Mouse (Mus musculus) kidney, postnatal 14 days (tissue): Measurements from ENCODE around the gene Akt1.

Experiments used
- DNase-seq: peaks from one replicate; pipeline ENCODE4 v3.0.0; 2022; ENCODE audit warnings: mixed read lengths

Gene Akt1

DNA sequence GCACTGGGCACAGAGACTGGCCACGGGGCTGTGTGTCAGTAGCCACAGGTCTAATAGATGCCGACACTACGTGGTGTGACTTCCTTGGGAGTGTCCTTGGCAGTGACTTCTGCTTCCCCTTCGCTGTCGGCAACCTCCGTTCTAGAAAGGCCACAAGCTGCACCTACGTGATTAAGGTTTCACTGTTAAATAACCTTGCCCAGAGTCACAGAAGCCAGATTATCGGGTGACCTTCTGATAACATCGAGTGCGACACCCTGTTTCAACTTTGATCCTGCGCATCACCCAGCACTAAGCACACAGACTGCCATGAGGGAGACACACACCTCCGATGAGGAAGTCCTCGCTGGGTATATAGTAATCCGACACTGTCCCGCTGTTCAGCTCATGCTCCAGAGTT, 13.8 kb upstream of the Akt1 start:
- DNase-seq, result no peak

DNA sequence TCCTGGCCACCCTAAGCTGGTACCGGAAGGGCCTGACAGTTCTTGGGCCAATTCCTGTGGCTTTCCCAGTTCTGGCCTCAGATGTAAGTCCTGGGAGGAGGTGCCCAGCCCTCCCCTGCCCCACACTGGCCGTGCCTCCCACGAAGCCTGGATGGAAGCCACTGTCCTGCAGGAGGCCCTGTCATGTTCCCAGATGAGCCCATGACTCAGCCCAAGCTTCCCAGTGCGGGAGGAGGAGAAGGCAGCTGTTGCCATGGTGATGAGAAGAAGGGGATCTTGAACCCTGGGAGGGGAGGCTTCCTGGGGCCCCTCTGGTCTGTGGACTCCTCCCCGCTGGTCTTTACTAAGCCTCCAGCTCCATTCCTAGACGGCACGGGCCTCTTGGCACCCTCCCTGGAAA, 8.7 kb upstream of the Akt1 start:
- DNase-seq, result no peak

DNA sequence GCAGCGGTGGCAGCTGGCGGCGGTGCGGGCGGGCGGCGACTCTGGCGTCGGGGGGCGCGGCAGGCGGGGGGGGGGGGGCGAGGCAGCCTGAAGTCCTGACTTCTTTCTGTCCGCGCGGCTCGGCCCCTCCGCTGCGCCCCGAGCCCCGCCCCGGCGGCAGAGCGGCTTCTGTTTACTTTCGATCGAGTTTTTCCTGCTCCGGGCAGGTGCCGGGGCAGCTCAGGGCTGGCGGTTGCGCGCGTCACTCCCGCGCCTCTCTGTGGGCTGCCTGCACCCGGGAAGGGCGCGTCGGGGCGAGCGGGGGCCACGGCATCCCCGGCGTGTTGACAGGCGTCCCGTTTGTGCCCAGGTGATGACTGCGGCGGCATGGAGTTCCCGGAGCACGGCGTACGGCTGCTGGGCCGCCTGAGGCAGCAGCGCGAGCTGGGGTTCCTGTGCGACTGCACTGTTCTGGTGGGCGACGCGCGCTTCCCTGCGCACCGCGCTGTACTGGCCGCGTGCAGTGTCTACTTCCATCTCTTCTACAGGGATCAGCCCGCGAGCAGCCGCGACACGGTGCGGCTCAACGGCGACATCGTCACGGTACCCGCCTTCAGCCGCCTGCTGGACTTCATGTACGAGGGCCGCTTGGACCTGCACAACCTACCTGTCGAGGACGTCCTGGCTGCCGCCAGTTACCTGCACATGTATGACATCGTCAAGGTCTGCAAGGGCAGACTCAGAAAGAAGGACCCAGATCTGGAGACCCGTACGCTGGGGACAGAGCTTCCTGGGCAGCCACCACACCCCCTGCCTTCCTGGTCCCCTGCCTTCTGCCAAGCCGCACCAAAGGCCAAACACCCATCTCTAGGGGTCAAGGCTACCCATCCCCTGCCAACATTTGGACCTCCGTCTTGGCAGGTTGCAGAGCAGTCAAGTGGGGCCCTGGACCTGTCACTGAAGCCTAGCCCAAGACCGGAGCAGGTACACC, 4.6 kb upstream of the Akt1 start:
- DNase-seq, result peak; percentile 63

DNA sequence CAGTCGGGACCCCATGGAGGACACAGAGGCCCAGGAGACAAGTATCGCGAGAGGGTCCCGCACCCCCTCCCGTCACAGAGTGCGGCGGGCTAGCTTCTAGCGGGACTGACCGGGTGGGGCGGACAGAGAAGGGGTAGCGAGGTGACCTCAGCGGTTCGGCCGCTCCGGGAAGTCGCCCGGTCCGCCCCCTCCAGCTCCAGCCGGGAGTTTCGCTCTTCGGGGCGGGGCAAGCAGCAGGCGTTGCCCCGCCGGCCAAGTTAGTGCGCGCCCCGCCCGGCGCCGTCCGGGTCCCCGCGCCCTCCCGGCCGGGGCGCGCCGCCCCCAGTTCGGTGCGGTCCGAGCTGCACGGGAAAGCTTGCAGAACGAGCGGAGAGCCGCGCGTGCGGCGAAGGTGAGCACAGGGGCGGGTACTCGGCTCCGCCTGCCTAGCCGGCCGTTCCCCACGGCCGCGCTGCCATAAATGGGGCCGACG, 3.9 kb upstream of the Akt1 start, which contains the start of gene Zbtb42:
Gene Zbtb42 (plus strand): TSS at position 274 of the 472 bp plus-strand sequence.
- DNase-seq, result peak; percentile 81

DNA sequence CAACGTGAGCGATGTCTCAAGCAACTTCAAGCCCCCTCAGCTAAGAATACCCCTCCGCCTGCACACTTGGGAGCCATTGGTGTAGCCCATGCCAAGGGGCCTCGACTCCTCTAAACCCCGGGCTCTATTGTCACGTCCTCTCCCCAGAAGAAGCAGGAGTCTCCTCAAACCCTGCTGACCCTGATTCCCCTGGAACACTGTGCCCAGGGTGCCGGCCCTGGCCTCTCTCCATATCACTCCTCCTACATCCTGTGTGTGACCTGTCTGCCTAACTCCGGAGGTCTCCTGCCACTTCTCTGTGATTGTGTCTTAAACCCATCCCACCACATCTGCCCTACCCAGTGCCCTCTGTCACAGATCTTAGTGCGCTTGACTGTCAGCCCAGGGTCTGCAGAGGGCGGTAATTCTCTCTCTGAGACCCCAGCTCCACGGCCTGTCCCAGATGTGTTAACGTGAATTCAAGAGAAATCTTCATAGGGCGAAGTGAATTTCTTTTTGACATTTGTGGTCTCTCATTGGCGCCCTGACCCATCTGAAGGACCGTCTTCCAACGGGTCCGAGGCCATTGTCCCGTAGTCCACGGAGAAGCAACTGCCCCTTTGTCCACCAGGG, 3.4 kb upstream of the Akt1 start:
- DNase-seq, result no peak

DNA sequence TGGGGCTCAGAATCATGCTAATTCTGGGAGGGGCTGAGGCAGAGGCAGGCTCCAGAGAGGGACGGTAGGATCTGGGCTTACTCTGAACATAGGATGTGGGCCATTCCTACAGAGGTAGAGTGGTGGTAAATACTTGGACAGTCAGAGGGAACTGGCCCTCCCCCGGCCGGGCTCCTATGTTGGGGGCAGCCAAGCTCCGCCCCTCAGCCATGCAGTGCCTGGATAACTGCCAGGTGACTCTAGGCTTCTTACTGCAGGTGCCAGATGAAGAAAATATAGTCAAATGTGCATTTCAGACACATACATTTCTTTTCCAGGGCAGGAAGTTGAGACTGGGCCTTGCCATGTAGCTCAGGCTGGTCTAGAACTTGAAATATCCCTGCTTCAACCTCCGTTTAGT, 2.4 kb upstream of the Akt1 start:
- DNase-seq, result peak; percentile 34

DNA sequence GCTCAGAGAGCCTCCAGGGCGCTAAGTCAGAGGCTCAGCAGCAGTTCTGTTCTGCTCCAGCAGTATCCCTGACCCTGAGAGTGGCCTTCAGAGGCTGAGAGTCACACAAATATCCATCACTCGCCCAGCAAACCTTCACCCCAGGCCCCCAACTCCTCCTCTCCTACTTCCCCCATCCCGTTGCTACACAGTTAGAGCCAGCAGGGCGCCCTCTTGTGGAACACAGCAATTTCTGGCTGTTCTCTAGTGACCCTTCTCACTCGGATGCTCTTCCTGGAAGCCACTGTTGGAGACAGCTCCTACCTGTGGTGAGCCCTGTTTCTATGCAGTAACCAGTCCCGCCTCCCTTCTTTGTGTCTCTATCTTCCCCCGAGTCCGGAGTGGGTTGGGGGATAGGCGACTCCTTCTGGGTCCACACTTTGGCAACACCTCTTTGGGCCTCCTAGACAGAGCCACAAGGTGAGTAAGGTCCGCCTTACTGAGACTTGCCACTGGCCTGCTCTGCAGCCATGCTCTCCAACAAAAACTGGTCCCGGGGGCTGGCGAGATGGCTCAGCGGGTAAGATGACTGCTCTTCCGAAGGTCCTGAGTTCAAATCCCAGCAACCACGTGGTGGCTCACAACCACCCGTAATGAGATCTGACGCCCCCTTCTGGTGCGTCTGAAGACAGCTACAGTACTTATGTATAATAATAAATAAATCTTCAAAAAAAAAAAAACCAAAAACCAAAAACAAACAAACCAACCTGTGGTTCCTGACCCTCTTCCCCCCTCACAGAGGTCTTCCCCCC, 756 bp upstream of the Akt1 start:
- peak; percentile 88 for DNase-seq

DNA sequence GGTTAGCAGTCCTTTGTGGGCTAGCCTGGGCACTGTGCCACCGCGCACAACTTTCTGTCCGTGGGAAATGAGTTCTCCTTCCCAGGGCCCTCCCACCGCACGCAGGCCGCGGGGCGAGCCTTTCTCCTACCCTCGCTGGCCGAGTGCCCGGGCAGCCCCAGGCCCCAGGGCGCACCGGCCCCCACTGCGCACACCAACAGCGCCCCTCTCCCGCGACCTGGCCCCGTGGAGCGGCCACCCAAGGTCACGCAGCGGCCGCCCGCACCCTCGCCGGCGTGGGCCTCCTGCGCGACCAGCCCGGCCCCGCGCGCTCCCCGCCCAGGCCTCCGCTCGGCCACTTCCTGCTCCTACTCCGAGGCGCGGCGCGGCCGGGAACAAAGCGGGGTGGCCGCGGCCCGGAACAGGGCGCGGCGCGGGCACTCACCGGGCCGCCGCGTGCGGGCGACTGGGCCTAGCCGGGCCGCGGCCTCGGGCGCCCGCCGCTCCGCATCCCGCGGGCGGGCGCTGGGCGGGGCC, 1.1 kb downstream of the Akt1 start:
- peak; percentile 73 for DNase-seq

DNA sequence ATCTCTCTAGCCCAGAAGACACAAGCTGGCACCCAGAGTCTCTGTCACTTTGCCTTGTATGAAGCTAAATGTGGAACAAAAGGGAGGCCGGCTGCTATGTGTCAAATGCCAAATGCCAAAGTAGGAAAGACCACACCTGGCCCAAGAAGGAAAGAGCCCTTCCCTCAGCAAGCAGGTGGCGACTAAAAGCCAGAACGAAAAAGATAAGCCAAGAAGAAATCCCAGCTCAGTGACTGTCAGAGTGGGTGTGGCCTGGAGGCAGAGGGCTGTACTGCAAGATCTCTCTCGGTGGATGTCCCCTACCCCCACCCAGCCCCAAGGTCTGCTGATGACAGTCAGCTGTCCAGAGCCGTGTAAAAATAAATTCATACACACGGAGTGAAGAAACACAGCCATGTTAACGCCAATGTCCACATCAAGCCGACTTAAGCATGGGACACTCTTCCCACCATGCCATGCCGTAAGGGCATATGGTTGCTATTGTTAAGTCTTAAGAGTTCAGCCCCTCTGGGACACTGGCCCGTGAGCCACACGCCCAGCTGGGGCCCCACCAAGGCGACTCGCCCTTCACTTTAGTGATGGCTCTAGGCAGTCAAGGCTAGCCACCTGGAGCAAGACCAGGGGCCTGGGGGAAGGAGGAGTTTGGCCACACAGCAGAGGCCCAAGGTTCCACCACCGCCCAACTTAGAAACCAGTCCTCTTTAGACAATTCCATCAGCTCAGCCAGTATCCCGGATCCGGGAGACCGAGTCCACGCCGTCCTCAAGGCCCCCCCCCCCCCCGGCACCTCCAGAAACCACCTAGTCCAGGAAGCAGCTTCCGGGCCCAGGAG, 1.7 kb downstream of the Akt1 start:
- DNase-seq, result peak; percentile 38

DNA sequence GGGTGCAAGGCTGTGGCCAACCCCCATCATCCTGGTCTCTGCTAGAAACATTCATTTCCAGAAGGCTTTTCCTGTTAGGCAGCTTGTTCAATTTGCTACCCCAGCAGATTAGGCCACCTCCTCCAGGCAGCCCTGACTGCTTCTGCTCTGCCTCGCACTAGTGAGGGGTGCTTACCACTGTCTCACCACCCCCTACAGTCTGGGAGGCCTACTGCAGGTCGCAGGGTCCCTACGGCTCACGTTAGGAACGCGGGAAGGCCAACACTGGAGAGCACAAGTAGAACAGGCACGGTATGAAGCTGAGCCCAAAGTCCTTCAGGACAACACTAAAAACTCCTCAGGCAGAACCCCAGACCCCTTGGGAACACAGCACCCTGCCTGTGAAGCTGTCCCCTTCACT, 2.8 kb downstream of the Akt1 start:
- DNase-seq, result no peak

DNA sequence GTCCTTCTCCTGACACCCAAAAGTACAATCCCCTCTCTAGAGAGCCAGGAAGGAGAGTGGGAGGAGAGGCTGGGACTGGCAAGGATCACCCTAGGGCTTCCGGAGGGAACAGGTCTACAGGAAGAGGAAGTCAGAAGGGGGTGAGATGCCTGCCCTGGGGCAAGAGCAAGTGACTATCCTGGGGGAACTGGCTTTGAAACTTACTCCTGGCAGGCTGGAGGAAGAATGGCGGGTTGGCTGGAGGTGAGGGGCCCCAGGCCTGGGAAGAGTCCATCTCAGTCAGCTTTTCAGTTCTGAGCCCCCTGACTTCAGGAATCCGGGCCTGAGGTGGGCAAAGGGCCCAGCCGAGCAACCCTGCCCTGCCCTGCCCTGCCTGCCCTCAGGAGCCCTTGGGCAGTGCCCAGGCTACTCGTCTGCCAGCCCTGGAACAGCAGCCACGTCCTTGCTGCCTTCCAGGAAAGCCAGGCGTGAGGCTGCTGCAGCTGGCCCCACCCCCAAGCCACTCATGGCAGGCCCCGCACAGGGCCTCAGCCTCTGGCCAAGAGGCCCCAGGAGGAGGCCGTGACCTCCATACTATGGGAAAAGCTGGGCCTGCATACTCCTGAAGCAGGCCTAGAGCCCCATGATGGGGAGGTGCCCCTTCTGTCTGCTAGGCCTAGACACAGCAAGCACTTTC, 3.8 kb downstream of the Akt1 start:
- peak; percentile 33 for DNase-seq

DNA sequence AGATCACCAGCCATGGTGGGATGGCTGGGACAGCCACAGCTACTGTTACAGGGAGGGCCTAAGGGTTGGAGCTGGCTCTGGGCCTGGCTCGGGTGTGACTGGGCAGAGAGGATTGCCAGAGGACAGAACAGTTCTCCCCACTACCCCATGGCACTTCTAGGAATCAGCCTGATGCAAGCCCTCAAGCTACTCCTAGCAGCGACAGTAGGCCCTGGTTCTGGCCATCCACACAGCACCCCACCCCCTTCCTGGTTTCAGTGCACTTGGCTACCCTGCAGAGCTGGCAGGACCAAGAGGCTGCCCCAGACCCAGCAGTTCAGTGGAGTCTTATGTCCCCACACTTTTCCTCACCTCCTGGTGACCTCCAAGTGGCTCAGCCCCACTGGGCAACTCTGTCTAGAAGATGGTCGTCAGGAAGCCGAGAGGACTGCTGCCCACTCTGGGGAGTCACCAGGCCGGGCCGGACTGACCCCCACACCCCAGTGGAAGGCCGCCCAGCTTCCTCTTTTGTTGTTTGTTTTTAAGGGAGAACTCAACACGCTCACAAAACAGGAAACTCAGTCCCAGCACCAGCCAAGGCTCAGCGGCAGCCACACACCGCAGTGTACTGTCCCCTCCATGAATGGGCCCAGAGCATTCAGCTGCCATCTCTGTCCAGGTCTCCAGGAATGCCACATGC, 6.9 kb downstream of the Akt1 start:
- peak; percentile 40 for DNase-seq

DNA sequence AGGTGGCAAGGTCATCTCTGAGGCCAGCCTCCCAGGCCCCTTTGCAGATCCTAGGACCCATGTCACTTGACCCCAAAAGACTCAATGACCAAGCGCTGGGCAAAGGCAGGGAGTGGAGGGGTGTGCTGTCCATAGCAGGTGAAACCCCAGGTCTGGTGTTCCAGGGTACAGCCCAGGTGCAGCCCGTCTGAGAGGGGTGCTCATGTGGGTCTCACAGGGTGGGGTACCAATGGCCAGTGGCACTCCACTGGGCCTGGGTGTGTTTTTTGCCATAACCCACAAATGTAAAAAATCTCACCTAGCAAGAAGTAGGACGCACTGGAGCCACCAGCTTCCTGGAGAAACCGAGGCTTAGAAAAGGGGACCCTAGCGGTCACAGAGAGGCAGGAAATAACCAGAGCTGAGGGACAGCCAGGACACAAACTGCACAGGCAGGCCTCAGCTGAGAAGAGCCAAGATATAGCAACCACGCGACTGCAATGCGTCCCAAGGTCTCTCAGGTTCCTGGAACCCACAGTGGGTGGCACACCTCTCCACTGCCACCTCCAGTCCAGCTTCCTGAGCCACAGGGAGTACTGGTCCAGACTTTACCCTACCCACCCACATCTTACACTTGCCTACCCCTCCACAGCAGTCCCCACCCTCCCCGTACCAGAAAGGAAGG, 8.7 kb downstream of the Akt1 start:
- DNase-seq, result no peak

DNA sequence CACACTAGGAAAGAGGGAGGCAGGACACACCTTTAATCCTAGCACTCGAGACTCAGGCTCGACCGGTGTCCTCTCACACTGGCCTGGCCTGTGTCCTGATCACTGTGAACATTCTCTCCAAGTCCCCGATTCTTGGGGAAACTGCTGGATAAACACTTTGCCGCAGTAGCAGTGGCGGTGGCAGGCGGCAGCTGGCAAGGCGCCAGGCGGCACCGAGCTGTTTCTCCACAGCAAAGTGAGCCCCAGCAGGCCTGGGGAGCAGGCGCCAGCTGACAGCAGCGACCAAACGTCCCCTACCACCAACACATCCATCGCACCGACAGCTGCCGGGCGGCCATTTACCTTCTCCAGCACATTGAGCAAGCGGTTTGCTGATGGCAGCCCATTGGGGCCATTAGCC, 9.2 kb downstream of the Akt1 start:
- peak; percentile 71 for DNase-seq

DNA sequence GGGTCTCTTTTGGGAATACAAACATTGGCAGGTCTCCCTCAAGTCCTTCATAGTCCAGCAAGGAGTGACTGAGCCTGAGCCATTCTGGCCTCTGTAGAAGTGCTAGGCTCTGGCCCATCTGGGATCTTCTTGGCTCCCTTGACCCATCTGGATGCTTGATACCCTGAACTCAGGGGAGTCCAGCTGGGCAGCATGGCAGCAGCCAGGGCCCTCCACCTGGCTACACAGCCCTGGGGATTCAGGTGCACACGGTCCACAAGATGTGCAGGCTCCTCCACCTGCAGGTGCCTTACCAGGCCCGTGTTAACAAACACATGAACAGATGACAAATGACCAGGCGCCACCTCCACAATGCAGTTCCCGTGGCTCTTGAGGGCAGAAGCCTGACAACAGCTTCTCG, 10.0 kb downstream of the Akt1 start:
- DNase-seq, result no peak

DNA sequence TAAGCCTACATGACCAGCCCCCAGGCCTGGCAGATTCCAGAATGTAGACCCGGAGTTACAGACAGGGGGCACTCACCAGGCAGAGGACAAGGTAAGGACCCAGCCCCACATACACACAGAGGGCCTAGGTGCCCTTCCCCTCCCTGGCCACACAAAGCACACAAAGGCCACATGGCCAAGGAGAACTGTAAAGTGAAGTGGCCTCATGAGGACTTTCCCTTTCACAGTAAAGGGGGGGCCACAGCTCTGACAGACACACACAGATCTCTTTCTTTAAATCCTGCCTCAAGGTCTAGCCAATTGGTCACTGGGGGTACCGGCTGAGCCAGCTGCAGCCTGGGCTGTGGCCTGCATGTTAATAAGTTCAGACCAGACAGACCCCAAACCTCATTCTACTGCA, 10.6 kb downstream of the Akt1 start:
- no peak for DNase-seq

DNA sequence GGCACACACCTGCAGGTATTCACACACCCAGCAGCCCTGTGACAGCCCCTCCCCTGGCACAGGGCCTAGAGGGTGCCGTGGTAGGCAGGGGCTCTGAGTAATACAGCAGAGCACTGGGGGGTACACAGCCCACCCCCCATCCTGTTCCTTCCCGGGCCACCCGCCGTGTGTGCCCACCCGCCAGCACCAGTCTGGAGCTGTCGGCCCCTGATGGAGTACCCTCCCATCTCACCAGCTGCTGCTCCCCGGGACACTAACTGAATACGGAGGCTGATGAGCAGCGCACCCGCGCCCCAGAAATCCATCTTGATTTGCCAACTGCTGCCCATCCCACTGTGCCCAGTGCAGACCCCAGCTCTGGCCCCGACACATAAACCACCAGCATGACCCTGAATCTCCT, 11.0 kb downstream of the Akt1 start:
- no peak for DNase-seq

DNA sequence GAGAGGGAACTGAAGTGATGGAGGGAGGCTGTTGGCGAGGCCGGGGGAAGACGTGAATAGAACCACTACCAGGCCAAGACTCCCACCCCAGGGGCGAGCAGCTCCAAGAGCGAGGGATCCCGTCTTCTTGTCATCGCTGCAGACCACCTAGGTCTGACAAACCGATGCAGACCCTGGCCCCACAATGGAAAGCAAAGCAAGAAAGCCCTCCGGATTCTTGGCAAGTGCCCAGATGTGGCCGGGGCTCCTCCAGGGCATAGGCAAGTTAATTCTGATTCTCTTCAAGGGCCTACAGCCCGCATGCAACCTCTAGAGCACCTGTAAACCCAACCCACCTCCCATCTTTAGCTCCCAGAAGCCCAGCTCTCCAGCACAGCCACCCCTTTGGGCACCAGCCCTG, 11.4 kb downstream of the Akt1 start:
- no peak for DNase-seq

DNA sequence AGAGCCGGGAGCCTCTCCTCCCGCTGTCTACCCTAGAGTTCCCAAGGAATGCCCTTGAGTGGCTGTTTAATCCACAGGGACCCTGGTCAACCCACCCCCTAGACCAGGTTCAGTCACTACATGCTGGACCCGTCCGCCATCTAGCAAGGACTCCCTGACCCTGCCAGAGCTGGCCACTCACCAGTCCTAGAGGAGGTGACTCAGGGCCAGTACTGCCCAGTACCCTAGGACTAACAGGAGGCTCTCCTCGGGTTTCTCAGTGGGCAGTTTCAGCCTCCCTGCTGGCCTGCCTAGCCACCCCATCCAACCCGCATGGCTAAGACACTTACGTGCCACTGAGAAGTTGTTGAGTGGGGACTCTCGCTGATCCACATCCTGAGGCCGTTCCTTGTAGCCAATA, 12.8 kb downstream of the Akt1 start:
- no peak for DNase-seq

DNA sequence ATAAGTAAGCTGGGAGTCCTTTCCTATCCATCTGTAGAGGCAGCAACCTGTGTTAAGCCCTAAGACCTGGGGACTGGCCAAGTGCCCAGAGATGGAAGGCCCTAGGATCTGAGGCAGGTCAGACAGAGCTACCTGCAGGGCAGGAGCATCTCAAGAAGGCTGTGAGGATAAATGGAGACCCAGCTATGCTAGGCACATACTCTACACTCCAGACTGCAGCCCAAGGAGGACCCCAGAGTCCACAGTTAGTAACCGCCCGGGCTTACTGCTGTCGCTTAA, 13.4 kb downstream of the Akt1 start:
- DNase-seq, result no peak
